Mouse (Mus musculus): ENCODE measurements at regions not wholly inside any gene's neighbourhood (a gene's known extent, or its start where the extent isn't known, plus 50 kb on each side); places are given as distances from the start of the nearest gene placed in this dataset.

DNA sequence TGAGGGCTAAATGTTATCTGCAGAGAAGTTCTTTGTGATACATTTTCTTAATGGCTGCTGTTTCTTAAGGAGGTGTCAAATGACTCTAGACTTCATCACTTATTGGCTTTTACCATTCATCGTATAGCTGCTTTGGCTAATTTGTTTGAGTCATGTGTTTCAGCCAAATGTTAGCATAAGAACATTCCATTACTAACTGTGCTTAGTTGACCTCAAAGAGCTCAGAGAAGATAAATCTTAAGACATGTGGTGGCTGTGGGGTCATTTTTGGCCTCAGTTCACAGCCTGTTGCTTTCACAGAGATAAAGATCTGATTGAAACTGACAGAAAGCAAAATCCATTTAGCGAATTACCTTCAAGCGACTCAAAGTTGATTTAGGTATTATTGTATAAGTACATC is 743.6 kb downstream of the Hdgfl1 start:
- H3K9me3 ChIP-seq: no peaks in the 10 kb centered on the region
- TF ChIP-seq FLI1 (IDR thresholded peaks at IDR 0.05; ENCODE audit: low read length): no peak
- TF ChIP-seq GATA1 (IDR thresholded peaks at IDR 0.05; ENCODE audit: borderline replicate concordance, low read length): no peak
- H3K27me3 ChIP-seq (replicated peaks): no peaks in the 10 kb centered on the region
- no peaks in the 10 kb centered on the region for H3K4me1 ChIP-seq
- no peak overlapping the region for H3K4me3 ChIP-seq (replicated peaks)
- H3K36me3 ChIP-seq (replicated peaks; ENCODE audit: low read length): no peaks in the 10 kb centered on the region

DNA sequence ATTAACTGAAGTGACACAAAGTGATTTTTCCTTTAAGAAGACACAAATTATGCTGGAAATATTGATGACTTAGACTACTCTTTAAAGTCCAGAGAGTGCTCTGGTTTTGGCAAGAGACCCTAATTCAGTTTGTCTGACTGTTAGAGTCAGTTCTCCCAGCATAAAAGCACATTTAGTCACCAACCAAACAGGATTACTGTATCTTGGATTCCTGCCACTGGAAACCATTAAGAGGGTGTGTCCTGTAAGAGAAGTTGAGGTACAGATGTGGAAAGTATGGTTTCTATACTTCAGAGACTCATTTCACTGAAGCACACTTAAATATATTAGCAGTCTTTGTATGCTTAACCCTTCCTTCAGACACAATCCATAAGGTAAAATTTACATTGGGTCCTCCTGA is 745.3 kb downstream of the Hdgfl1 start:
- H3K27me3 ChIP-seq (replicated peaks): no peaks in the 10 kb centered on the region
- no peaks in the 10 kb centered on the region for H3K4me1 ChIP-seq
- no peaks in the 10 kb centered on the region for H3K9me3 ChIP-seq
- H3K4me3 ChIP-seq (replicated peaks): no peak overlapping the region
- TF ChIP-seq FLI1 (IDR thresholded peaks at IDR 0.05; ENCODE audit: low read length) (no peak), GATA1 (IDR thresholded peaks at IDR 0.05; ENCODE audit: borderline replicate concordance, low read length) (no peak)
- no peaks in the 10 kb centered on the region for H3K36me3 ChIP-seq (replicated peaks; ENCODE audit: low read length)

DNA sequence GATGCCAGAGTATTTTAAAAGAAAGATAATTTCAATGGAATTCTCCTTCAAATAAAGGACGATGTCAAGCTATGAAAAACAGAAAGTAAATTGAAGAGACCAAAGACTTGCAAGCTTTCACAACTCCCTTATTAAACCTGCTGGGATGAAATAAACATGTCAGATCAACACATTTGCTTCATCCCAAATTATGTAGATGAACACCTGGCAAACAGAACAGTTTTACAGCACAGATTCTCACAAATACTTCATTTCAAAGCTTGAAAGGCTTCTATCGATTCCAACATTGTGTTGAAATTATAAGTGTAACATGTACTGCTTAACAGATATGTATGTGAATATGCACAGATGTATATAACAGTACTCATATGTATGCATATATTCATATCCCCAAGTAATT is 749.5 kb downstream of the Hdgfl1 start:
- H3K36me3 ChIP-seq (replicated peaks; ENCODE audit: low read length): no peaks in the 10 kb centered on the region
- no peak overlapping the region for H3K4me3 ChIP-seq (replicated peaks)
- TF ChIP-seq GATA1 (IDR thresholded peaks at IDR 0.05; ENCODE audit: borderline replicate concordance, low read length): no peak
- no peak for TF ChIP-seq FLI1 (IDR thresholded peaks at IDR 0.05; ENCODE audit: low read length)
- no peaks in the 10 kb centered on the region for H3K27me3 ChIP-seq (replicated peaks)
- H3K4me1 ChIP-seq: no peaks in the 10 kb centered on the region
- H3K9me3 ChIP-seq: no peaks in the 10 kb centered on the region

DNA sequence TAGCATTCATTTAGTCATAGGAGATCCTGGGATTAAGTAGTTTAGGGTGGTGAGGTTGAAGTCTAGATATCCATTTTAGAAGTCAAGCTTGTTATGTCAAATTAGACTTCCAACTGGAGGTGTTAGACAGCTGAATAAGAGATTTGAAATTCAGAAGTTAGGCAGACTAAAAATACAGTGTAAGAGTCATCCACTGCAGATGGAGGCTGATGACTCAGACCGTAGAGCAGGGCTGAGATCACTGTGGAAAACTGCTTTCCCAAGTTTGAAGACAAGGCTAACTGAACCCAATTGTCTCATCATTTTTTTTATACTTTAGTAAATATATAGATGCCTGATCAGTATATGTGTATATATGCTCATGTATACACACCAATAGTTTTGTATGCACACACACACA is 738.8 kb upstream of the Nrsn1 start:
- Histone ChIP-seq H3K27me3 (replicated peaks) (no peaks in the 10 kb centered on the region), H3K4me3 (replicated peaks) (no peak overlapping the region), H3K36me3 (replicated peaks; ENCODE audit: low read length) (no peaks in the 10 kb centered on the region), H3K4me1 (no peaks in the 10 kb centered on the region), H3K9me3 (peaks cover 3% of the 10 kb centered on the region; the same call in 1 of the 2 replicates)
- no peak for TF ChIP-seq FLI1 (IDR thresholded peaks at IDR 0.05; ENCODE audit: low read length)
- TF ChIP-seq GATA1 (IDR thresholded peaks at IDR 0.05; ENCODE audit: borderline replicate concordance, low read length): no peak

DNA sequence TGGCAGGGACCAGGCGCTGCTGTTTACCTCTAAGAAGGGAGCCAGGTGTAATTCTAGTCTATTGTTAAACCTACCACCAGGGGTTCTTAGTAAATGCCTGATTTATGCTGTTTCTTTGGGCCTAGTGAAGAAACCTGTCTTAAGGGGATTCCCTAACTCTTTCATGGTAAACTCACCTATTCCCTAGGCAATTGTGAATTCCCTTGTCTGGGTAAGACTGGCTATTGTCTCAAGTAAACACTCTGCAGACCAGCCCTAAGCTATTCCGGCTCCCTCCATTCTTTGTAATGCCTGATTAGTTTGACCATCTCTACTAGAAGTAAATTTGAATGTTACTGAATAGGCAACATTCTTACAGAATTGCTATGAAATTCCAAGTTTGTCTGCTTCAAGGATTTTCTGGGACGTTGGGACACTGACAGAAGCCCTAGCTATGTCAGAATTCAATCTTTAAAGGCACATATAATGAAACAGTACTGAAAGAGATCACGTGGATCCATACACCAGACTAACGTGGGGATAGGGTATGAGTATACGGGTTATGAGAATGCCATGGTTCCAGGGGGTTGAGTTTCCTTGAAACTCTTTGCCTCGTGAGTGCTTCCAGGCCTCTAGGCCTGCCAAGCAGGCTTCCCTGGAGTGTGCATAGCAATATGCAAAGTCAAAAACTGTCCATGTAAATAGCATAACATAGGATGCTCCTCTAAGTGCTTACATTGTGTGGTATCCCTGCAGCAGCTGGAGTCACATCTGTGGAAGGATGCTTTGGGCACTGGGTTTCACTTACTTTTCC is 734.7 kb upstream of the Nrsn1 start:
- TF ChIP-seq FLI1 (IDR thresholded peaks at IDR 0.05; ENCODE audit: low read length) (no peak), GATA1 (IDR thresholded peaks at IDR 0.05; ENCODE audit: borderline replicate concordance, low read length) (no peak)
- no peaks in the 10 kb centered on the region for H3K4me1 ChIP-seq
- no peak overlapping the region for H3K4me3 ChIP-seq (replicated peaks)
- no peaks in the 10 kb centered on the region for H3K27me3 ChIP-seq (replicated peaks)
- H3K9me3 ChIP-seq: no peaks in the 10 kb centered on the region
- no peaks in the 10 kb centered on the region for H3K36me3 ChIP-seq (replicated peaks; ENCODE audit: low read length)

DNA sequence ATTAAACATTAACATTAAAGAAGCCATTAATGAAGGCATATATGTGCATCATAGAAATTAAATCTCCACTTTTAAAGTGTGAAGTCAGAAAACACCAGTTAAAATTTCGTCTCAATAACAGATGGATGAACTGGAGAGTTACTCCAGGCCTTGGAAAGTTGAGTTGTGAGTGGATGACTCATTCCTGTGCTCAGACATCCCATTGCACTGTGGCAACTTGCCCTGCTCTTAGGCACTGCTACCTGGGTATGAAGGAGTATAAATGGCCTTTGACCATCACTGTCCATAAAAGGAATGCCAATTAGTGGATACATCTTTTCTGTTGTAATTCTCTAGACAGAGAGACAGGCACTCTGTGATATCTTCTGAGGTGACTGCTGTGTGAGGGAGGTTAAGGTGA is 723.2 kb upstream of the Nrsn1 start:
- no peaks in the 10 kb centered on the region for H3K36me3 ChIP-seq (replicated peaks; ENCODE audit: low read length)
- no peaks in the 10 kb centered on the region for H3K27me3 ChIP-seq (replicated peaks)
- TF ChIP-seq FLI1 (IDR thresholded peaks at IDR 0.05; ENCODE audit: low read length) (no peak), GATA1 (IDR thresholded peaks at IDR 0.05; ENCODE audit: borderline replicate concordance, low read length) (no peak)
- H3K4me1 ChIP-seq: no peaks in the 10 kb centered on the region
- H3K9me3 ChIP-seq: no peaks in the 10 kb centered on the region
- no peak overlapping the region for H3K4me3 ChIP-seq (replicated peaks)

DNA sequence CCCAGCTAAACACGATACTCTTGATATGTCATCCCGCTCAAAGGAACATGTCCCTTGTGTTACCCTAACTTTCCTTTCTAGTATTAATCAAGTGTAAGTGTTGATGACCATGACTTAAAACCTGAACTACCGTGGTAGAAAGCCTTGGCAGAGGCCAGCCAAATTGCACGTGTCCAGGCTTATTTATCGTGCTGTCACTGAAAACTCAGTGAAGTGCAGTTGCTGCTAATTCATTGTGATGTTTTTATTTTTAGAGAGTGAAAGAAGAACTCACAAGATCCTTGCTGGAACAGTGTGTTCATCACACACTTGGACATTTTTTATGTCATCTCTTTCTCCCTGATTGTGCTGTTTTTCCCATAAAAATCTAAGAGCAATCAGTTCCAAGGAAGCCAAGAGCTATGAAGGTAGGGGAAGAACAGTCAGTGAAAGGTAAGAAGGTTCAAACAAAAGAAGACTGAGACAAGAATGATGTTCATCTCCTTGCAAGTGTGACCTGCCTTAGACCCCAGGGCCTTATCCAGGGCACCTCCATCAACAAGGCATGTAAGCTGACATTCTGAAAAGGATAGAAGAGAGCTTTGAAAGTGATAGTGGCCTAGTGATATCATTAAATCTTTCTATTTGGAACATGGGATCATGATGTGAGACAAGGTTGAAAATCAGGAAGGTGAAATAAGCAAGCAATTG is 718.9 kb upstream of the Nrsn1 start:
- Histone ChIP-seq H3K36me3 (replicated peaks; ENCODE audit: low read length) (no peaks in the 10 kb centered on the region), H3K4me1 (no peaks in the 10 kb centered on the region)

DNA sequence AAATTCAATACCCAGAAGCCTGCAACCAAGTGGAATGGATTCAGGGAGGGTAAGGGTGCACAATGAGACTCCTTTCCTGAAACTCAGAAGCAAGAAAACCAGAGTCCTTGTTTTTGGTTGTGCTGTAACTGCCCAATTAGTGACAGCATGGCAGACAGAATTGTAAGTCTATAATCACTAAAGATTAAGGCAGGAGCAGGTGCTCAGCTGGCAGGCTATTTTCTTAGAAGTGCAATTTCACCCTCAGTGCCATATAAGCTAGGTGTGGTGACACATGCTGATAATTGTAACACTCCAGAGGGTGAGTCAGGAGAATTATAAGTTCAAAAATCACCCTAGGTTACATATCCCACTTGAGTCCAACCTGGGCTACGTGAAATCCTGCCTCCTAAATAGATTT is 714.2 kb upstream of the Nrsn1 start:
- H3K4me1 ChIP-seq: no peaks in the 10 kb centered on the region
- TF ChIP-seq GATA1 (IDR thresholded peaks at IDR 0.05; ENCODE audit: borderline replicate concordance, low read length) (no peak), FLI1 (IDR thresholded peaks at IDR 0.05; ENCODE audit: low read length) (no peak)
- H3K27me3 ChIP-seq (replicated peaks): no peaks in the 10 kb centered on the region
- no peaks in the 10 kb centered on the region for H3K9me3 ChIP-seq
- no peak overlapping the region for H3K4me3 ChIP-seq (replicated peaks)
- no peaks in the 10 kb centered on the region for H3K36me3 ChIP-seq (replicated peaks; ENCODE audit: low read length)

More for the DNA sequence above, 718.9 kb upstream of the Nrsn1 start:
- Histone ChIP-seq H3K27me3 (replicated peaks) (no peaks in the 10 kb centered on the region), H3K9me3 (no peaks in the 10 kb centered on the region), H3K4me3 (replicated peaks) (no peak overlapping the region)
- TF ChIP-seq GATA1 (IDR thresholded peaks at IDR 0.05; ENCODE audit: borderline replicate concordance, low read length): no peak

DNA sequence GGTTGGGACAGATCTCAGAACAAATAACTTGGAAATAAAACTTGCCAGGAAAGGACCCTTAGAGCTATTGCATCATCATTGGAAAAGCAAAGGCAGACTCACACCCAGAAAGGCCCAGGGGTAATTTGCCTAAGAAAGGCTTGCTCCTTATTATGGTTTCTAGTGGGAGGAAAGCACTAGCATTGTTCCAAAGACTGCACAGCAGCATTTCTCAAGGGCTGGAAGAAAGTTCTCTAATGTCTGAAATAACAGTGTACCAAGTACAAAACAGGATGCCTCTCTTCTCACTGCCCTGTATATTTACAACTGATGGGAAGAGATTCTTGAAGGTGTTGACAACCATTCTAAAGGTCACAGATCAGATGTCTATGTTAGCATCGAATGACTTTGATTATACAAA is 713.4 kb upstream of the Nrsn1 start:
- Histone ChIP-seq H3K9me3 (no peaks in the 10 kb centered on the region), H3K4me3 (replicated peaks) (no peak overlapping the region), H3K27me3 (replicated peaks) (no peaks in the 10 kb centered on the region), H3K4me1 (no peaks in the 10 kb centered on the region), H3K36me3 (replicated peaks; ENCODE audit: low read length) (no peaks in the 10 kb centered on the region)
- TF ChIP-seq FLI1 (IDR thresholded peaks at IDR 0.05; ENCODE audit: low read length): no peak
- TF ChIP-seq GATA1 (IDR thresholded peaks at IDR 0.05; ENCODE audit: borderline replicate concordance, low read length): no peak

DNA sequence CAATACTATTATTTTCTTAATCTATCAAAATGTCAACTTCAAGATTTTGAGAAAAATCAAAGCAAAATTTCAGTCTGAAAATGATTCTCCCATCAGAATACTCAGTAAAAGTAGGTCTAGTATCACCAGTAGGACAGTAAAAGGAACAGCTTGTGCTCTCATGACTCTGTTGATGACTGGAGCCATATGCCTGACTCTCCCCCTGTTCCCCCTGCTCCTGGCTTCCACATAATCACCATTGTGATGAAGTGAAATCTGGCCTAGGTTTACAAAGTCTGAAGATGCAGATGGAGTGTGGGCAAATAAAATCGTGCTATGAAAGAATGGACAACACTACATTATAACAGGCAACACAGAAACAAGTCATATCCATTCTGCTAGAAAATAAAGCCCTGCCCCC is 708.3 kb upstream of the Nrsn1 start:
- TF ChIP-seq GATA1 (IDR thresholded peaks at IDR 0.05; ENCODE audit: borderline replicate concordance, low read length) (no peak), FLI1 (IDR thresholded peaks at IDR 0.05; ENCODE audit: low read length) (no peak)
- no peaks in the 10 kb centered on the region for H3K36me3 ChIP-seq (replicated peaks; ENCODE audit: low read length)
- no peak overlapping the region for H3K4me3 ChIP-seq (replicated peaks)
- no peaks in the 10 kb centered on the region for H3K4me1 ChIP-seq
- H3K9me3 ChIP-seq: no peaks in the 10 kb centered on the region
- no peaks in the 10 kb centered on the region for H3K27me3 ChIP-seq (replicated peaks)

All from megakaryocyte, embryonic 14.5 days (primary cell).